Mouse (Mus musculus): ENCODE results near the gene Cbarp.

- TF ChIP-seq EP300 (IDR thresholded peaks at IDR 0.05) (no peak), CTCF (IDR thresholded peaks at IDR 0.05) (no peak)
These were observed 10.1 kb downstream of the Cbarp start for GRCm38 (mm10) chr10:80130403-80131031.

Data from lung, postnatal 0 days (tissue).